Mouse (Mus musculus) gastrocnemius, postnatal 14 days (tissue): ENCODE data around the gene Esp16. TPM values are rescaled to one million over a fixed set of nuclear protein-coding genes. Genes with fewer than 3 reads are reported as not detected.
"Not testable (repeated sequence)": the region's sequence is repeated elsewhere in the genome, so short reads cannot be mapped to it uniquely, and the experiment has no call there.

Experiments used
- DNase-seq: peaks from one replicate; pipeline ENCODE4 v3.0.0; 2021; ENCODE audit warnings: mixed read lengths
- intact Hi-C: fragments of 180-260 bp; cut with DNase I; formaldehyde crosslinking; loops from one replicate; pipeline ENCODE4 v1.15.1; 2025; ENCODE audit warnings: low total_unique reads
- long read RNA-seq, 2 experiments: library from polyadenylated mRNA; stranded (forward); transcript quantifications; one replicate each; pipeline ENCODE4 v2.0.0; 2021
- total RNA-seq, 2 experiments: library from RNA; stranded (reverse); gene quantifications; 2 replicates each; pipeline ENCODE4 v1.2.3; 2021

Esp16 gene
- not detected for total RNA-seq
- long read RNA-seq, experiment 1, result 0 reads
- long read RNA-seq, experiment 2, result 0 reads

- intact Hi-C loops, DNase-seq: not testable (repeated sequence)
Measured at GRCm38 (mm10) chr17:39535842-39536241, at the start of gene Esp16. TSS of gene Esp16 (plus strand) at chr17:39536142.

- DNase-seq, intact Hi-C loops: not testable (repeated sequence)
Measured at GRCm38 (mm10) chr17:39498043-39498442, 37.9 kb upstream of the Esp16 start.

Other genes starting within 250 kb of the Esp16 start
- not detected for gene Esp18, start 129.8 kb upstream of the Esp16 start, total RNA-seq
- not detected for gene Esp15, start 104.8 kb downstream of the Esp16 start, total RNA-seq